Mouse (Mus musculus) megakaryocyte-erythroid progenitor cell, adult 5 weeks (primary cell): ENCODE results near the gene Lamb3. TPM values are rescaled to one million over a fixed set of nuclear protein-coding genes. Genes with fewer than 3 reads are reported as not detected.

Experiments
- polyA plus RNA-seq: library from polyadenylated mRNA; stranded (reverse); fragments of >175 nt; gene quantifications from 2 replicates; pipeline ENCODE4 v1.2.3, GENCODE M21; 2012

Lamb3 gene
- 0.44 and 0.65 TPM in 2 replicates for polyA plus RNA-seq

GRCm38 (mm10) chr1:193207503-193207902 is at the start of gene Lamb3:
Gene Lamb3 (plus strand): TSS chr1:193207699.

GRCm38 (mm10) chr1:193167746-193168145 is 39.8 kb upstream of the Lamb3 start, which contains the start of gene A130010J15Rik:
Gene A130010J15Rik (plus strand): TSS chr1:193168046.

GRCm38 (mm10) chr1:193201383-193201778 is 6.1 kb upstream of the Lamb3 start, which contains the start of gene Traf3ip3:
Gene Traf3ip3 (minus strand): TSS chr1:193201703.

GRCm38 (mm10) chr1:193263955-193264598 is 56.6 kb downstream of the Lamb3 start, which contains the start of gene Hsd11b1:
Gene Hsd11b1 (minus strand): TSS chr1:193264075.

GRCm38 (mm10) chr1:193272916-193273601 is 65.6 kb downstream of the Lamb3 start, which contains the start of gene G0s2:
Gene G0s2 (minus strand): TSS chr1:193273217.

GRCm38 (mm10) chr1:193370096-193370495 is 162.6 kb downstream of the Lamb3 start, which contains the start of gene Camk1g:
Gene Camk1g (minus strand): TSS chr1:193370298.

Other genes with a start within 250 kb of the Lamb3 start
- not detected in 2 replicates for gene Syt14, start 171.9 kb upstream of the Lamb3 start, polyA plus RNA-seq
- gene Diexf, start 77.4 kb upstream of the Lamb3 start, polyA plus RNA-seq = 2.6 and 2.9 TPM in 2 replicates
- 0.11 and 0.22 TPM in 2 replicates for gene Irf6, start 54.6 kb upstream of the Lamb3 start, polyA plus RNA-seq
- 1.1 and 1.6 TPM in 2 replicates for gene A130010J15Rik, start 39.7 kb upstream of the Lamb3 start, polyA plus RNA-seq
- 50.3 and 54.9 TPM in 2 replicates for gene Traf3ip3, start 6.0 kb upstream of the Lamb3 start, polyA plus RNA-seq
- gene Hsd11b1, start 56.4 kb downstream of the Lamb3 start, polyA plus RNA-seq = 1.3 and 2.7 TPM in 2 replicates
- gene G0s2, start 65.5 kb downstream of the Lamb3 start, polyA plus RNA-seq = 10.6 and 17.7 TPM in 2 replicates
- 0.06 and 0.16 TPM in 2 replicates for gene Camk1g, start 162.6 kb downstream of the Lamb3 start, polyA plus RNA-seq